Mouse (Mus musculus) mouse trophoblast stem cell (cell line): ENCODE data around the gene Gm43518.

Experiments
- in situ Hi-C, 2 experiments: fragments of 300-500 bp; cut with MseI, MboI; formaldehyde crosslinking; loops; 2 replicates in 1 of 2; 3 replicates in 1 of 2; pipeline ENCODE4 v1.15.1; 2025

Gene Gm43518

GRCm38 (mm10) chr5:123978131-123978530 is 50.9 kb downstream of the Gm43518 start:
- in situ Hi-C loops, result no loop called here

GRCm38 (mm10) chr5:123979221-123979979 is 52.2 kb downstream of the Gm43518 start:
- in situ Hi-C loops, result no loop called here

- in situ Hi-C loops, result no loop called here
Observed at GRCm38 (mm10) chr5:123979980-123980369, 52.8 kb downstream of the Gm43518 start.

- in situ Hi-C loops, result no loop called here
Observed at GRCm38 (mm10) chr5:123980521-123981249, 53.5 kb downstream of the Gm43518 start.

DNA sequence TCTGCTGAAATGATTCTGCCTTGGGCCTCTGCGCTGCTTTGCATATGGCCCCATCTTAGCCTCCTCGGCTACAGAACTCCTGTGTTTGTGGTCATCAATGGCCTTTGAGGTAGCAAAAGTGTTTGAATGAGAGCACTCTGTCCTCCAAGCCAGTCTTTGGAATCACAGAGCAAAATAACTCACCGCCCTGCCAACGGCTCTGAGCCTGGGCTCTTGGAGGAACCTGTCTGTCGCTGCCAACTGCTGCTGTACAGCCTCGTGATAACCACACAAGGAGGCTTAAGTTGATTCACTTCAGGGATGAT is 54.0 kb downstream of the Gm43518 start:
- in situ Hi-C loops, result no loop called here

- in situ Hi-C loops, result no loop called here
Observed at GRCm38 (mm10) chr5:123982838-123983237, 55.6 kb downstream of the Gm43518 start.

GRCm38 (mm10) chr5:123985434-123985833 is 58.2 kb downstream of the Gm43518 start:
- in situ Hi-C loops, result no loop called here

DNA sequence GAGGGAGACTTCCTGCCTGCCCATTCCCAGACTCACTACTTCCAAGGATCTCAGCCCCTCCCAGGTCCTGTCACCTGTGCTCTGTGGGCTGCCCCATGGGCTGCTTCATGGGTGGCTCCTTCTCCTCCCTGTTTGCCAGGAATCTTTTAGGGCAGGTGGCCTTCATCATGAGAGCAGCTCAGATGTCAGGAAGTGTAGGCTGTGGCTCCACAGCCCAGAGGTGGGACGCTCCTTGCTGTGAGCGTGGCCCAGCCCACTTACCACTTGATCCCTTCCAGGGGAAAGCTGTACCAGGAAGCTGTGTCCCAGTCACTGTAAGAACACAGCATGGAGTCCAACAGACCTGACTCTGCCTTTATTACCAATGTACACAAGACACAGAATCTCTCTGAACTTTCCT is 59.7 kb downstream of the Gm43518 start:
- in situ Hi-C loops, result no loop called here

DNA sequence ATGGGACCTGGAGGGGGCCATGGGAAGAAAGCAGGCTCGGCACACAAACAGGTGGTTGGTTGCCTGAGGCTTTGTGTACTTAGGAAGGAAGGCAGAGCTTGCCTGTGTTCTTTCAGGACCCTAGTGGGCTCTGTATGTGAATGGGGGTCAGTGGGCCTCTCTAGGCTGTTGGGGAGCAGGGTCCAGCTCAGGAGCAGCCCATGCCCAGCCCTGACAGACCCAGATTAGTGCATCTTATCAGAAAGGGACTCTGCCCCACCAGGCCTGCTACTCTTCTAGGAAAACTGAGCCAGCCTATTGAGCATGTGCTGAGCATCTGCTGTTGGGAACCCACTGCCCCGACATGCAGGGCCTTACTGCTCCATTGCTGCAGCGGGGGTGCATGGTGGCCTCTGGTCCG is 60.3 kb downstream of the Gm43518 start:
- in situ Hi-C loops, result no loop called here
